Mouse (Mus musculus): ENCODE measurements at regions not wholly inside any gene's neighbourhood (a gene's known extent, or its start where the extent isn't known, plus 50 kb on each side); places are given as distances from the start of the nearest gene placed in this dataset.

DNA sequence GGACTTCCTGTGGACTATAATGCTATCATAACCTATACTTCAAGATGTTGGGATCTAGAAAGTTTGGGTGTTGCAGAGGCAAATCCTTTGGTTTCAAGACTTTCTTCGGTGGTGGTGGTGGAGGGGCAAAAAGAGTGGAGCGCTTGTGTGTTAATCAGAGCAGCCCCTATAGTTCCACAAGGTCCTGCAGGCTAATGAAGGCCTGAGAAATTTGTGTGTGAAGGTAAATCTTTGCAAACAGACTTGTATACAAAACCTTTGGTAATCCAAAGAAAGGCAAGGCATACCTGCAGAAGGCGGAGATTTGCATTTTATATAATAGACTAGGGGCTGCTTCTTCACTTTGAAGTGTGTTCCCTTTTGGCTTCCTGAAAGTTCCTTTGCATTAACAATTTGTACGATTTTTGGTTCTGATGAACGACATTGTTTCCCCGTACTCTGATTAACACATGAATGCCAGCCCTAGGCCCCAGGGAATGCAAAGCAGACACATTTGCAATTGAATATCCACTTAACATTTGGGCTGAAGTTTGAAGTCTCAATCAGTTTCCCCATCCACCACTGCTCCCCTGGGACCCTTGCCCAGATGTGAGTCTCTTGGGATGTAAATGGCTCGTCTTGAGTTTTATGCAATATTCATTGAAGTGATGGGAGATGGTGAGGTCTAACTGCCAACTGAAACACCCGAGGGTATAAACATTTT lies 1150.7 kb downstream of the Mrps31 start:
- peaks cover 30% of the 10 kb centered on the region for H3K4me1 ChIP-seq (replicated peaks)
- H3K4me3 ChIP-seq: no peak overlapping the region
- WGBS: 16% methylated on average over 8 of the region's 8 CpGs
- H3K27me3 ChIP-seq (ENCODE audit: insufficient read depth, poor library complexity, severe bottlenecking): peaks cover 28% of the 10 kb centered on the region
- H3K27ac ChIP-seq: no peak overlapping the region; the same call in 1 of the 2 replicates
- DNase-seq (ENCODE audit: low spot score): peak; percentile 33
- no peaks in the 10 kb centered on the region for H3K36me3 ChIP-seq
- no peaks in the 10 kb centered on the region for H3K9me3 ChIP-seq

GRCm38 (mm10) chr8:23562504-23562903 lies 1151.3 kb downstream of the Mrps31 start:
- Histone ChIP-seq H3K4me3 (0 out of 2 replicates have a peak overlapping the region, but pooled peaks have one; percentile 36), H3K27me3 (ENCODE audit: insufficient read depth, poor library complexity, severe bottlenecking) (peaks cover 28% of the 10 kb centered on the region), H3K36me3 (no peaks in the 10 kb centered on the region), H3K9me3 (no peaks in the 10 kb centered on the region), H3K4me1 (replicated peaks) (peaks cover 30% of the 10 kb centered on the region), H3K27ac (no peak overlapping the region)
- no peak for DNase-seq (ENCODE audit: low spot score)
- WGBS: 19% methylated on average over 9 of the region's 9 CpGs

GRCm38 (mm10) chr8:23563065-23564020 lies 1152.2 kb downstream of the Mrps31 start:
- WGBS: 6% methylated on average over 18 of the region's 18 CpGs
- Histone ChIP-seq H3K27me3 (ENCODE audit: insufficient read depth, poor library complexity, severe bottlenecking) (peaks cover 28% of the 10 kb centered on the region), H3K9me3 (no peaks in the 10 kb centered on the region), H3K4me3 (peak overlapping the region; percentile 36), H3K27ac (peak overlapping the region; percentile 30; the same call in 1 of the 2 replicates), H3K36me3 (no peaks in the 10 kb centered on the region), H3K4me1 (replicated peaks) (peaks cover 30% of the 10 kb centered on the region)
- peak; percentile 26 for DNase-seq (ENCODE audit: low spot score)

DNA sequence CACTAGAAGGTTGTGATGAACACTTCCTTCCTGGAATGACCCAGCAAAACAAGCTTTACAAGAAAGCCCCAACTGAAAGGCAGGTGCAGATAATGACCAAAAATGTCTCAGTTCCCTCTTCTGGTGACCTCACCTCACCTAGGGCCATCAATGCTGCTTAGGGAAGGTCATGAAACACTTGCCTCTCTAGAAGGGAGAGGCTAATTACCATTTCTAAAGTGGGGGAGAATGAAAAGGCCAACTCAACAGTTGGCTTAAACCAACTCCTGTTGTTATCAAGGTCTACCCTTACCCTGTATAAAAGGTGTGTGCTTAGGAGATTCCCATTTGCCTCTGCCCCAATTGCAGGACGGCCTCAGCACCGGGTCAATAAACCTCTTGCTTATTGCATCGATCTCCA lies 1156.7 kb downstream of the Mrps31 start:
- WGBS: 95% methylated on average over 3 of the region's 3 CpGs
- Histone ChIP-seq H3K4me1 (replicated peaks) (peaks cover 9% of the 10 kb centered on the region), H3K9me3 (no peaks in the 10 kb centered on the region), H3K36me3 (no peaks in the 10 kb centered on the region), H3K27me3 (ENCODE audit: insufficient read depth, poor library complexity, severe bottlenecking) (peaks cover 20% of the 10 kb centered on the region), H3K4me3 (no peak overlapping the region), H3K27ac (no peak overlapping the region)
- DNase-seq (ENCODE audit: low spot score): no peak

GRCm38 (mm10) chr8:23571338-23571737 lies 1154.3 kb downstream of the Adam3 start:
- H3K9me3 ChIP-seq: no peaks in the 10 kb centered on the region
- no peaks in the 10 kb centered on the region for H3K36me3 ChIP-seq
- H3K27ac ChIP-seq: no peak overlapping the region
- DNase-seq (ENCODE audit: low spot score): no peak
- no peaks in the 10 kb centered on the region for H3K27me3 ChIP-seq (ENCODE audit: insufficient read depth, poor library complexity, severe bottlenecking)
- 96% methylated on average over 1 of the region's 1 CpGs for WGBS
- no peak overlapping the region for H3K4me3 ChIP-seq
- no peaks in the 10 kb centered on the region for H3K4me1 ChIP-seq (replicated peaks)

- Histone ChIP-seq H3K27ac (no peak overlapping the region), H3K36me3 (no peaks in the 10 kb centered on the region), H3K4me3 (no peak overlapping the region), H3K9me3 (no peaks in the 10 kb centered on the region), H3K27me3 (ENCODE audit: insufficient read depth, poor library complexity, severe bottlenecking) (no peaks in the 10 kb centered on the region), H3K4me1 (replicated peaks) (no peaks in the 10 kb centered on the region)
- 89% methylated on average over 4 of the region's 4 CpGs for WGBS
- DNase-seq (ENCODE audit: low spot score): no peak
Measured at GRCm38 (mm10) chr8:23580106-23580505, 1145.5 kb downstream of the Adam3 start.

DNA sequence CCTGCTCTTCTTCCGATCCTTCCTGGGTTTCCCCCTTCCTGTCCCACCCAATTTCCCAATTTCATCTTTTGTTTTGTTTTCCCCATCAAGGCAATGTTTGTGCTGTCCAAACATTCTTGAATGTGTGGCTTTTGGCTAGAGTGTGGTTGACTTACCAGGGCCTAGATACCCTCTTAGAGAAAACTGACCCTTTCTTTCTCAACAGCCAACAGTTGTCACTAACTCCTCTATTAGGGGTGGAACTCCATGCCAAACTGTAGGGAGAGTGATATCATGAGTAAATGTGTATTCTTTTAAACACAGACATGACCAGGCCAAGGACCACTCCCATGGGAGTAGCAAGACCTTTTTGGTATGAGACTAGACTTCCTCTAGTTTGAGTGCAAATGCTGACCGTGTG lies 1145.0 kb downstream of the Adam3 start:
- DNase-seq (ENCODE audit: low spot score): no peak
- Histone ChIP-seq H3K36me3 (no peaks in the 10 kb centered on the region), H3K27ac (no peak overlapping the region), H3K9me3 (no peaks in the 10 kb centered on the region), H3K4me1 (replicated peaks) (no peaks in the 10 kb centered on the region), H3K27me3 (ENCODE audit: insufficient read depth, poor library complexity, severe bottlenecking) (no peaks in the 10 kb centered on the region), H3K4me3 (no peak overlapping the region)
- WGBS: 91% methylated on average over 2 of the region's 2 CpGs

Data from hindbrain, embryonic 10.5 days (tissue).